Mouse (Mus musculus): ENCODE results near the gene Pdzrn3. TPM values are rescaled to one million over a fixed set of nuclear protein-coding genes. Genes with fewer than 3 reads are reported as not detected.

Gene Pdzrn3
- total and polyA plus RNA-seq, 3 experiments = not detected

- Histone ChIP-seq H3K9ac (ENCODE audit: insufficient read depth, low read depth) (no peak overlapping the region), H3K79me2 (replicated peaks; ENCODE audit: control insufficient read depth, extremely low read depth, insufficient read depth, poor library complexity, severe bottlenecking) (no peaks in the 10 kb centered on the region), H3K27ac (ENCODE audit: insufficient read depth, low read depth) (no peak overlapping the region), H3K4me3 (replicated peaks in 1 of 3; ENCODE audit: low read depth in 2 of 3, low read length in 2 of 3, poor library complexity in 1 of 3) (no peak overlapping the region), H3K4me1 (ENCODE audit: control insufficient read depth in 1 of 2, insufficient read depth in 2 of 2) (no peaks in the 10 kb centered on the region), H3K36me3 (replicated peaks in 1 of 2; ENCODE audit: control insufficient read depth in 1 of 2, insufficient read depth in 1 of 2, low read length in 1 of 2) (no peaks in the 10 kb centered on the region), H3K9me3 (replicated peaks; ENCODE audit: low read length) (peaks cover 31% of the 10 kb centered on the region), H3K27me3 (replicated peaks) (peaks cover under 1% of the 10 kb centered on the region), H3K4me2 (ENCODE audit: insufficient read depth, low read depth, poor library complexity, severe bottlenecking) (no peak overlapping the region)
- dilution Hi-C loops (cut with MboI; ENCODE audit: extremely low pct_ligation_motif_present, extremely low pct_unique_long_range_greater_than_20kb, low sequenced_read_pairs) = no loop called here
- DNase-seq (ENCODE audit: extremely low read depth) = no peak
- TF ChIP-seq SMC3 (IDR thresholded peaks at IDR 0.05; ENCODE audit: low read depth, low read length) (no peak), UBTF (IDR thresholded peaks at IDR 0.05; ENCODE audit: low read depth, low read length) (no peak), ELF1 (IDR thresholded peaks at IDR 0.05; ENCODE audit: low read depth, low read length) (no peak), MEF2A (IDR thresholded peaks at IDR 0.05; ENCODE audit: borderline replicate concordance, low read depth, low read length) (no peak), PAX5 (IDR thresholded peaks at IDR 0.05; ENCODE audit: low read length) (no peak), POLR2AphosphoS2 (IDR thresholded peaks at IDR 0.05; ENCODE audit: low read depth, low read length) (no peak), MXI1 (IDR thresholded peaks at IDR 0.05; ENCODE audit: low read depth, low read length) (no peak), MAZ (IDR thresholded peaks at IDR 0.05; ENCODE audit: low read depth, low read length) (no peak), E2F4 (IDR thresholded peaks at IDR 0.05; ENCODE audit: insufficient replicate concordance, low read depth, low read length) (no peak), USF2 (conservative IDR thresholded peaks at IDR 0.05; ENCODE audit: low read depth, low read length) (no peak), MAX (IDR thresholded peaks at IDR 0.05; ENCODE audit: low read length) (no peak), USF1 (IDR thresholded peaks at IDR 0.05; ENCODE audit: low read depth, low read length) (no peak), GABPA (IDR thresholded peaks at IDR 0.05; ENCODE audit: insufficient replicate concordance, low read depth, low read length) (no peak), CHD1 (IDR thresholded peaks at IDR 0.05; ENCODE audit: low read depth, low read length) (no peak), NELFE (IDR thresholded peaks at IDR 0.05; ENCODE audit: low read depth, low read length) (no peak), NRF1 (IDR thresholded peaks at IDR 0.05; ENCODE audit: low read depth, low read length) (no peak), ZKSCAN1 (IDR thresholded peaks at IDR 0.05; ENCODE audit: borderline replicate concordance, low read depth, low read length) (no peak)
- in situ Hi-C loops (cut with MboI; ENCODE audit: low pct_ligation_motif_present, low pct_unique_long_range_greater_than_20kb, low sequenced_read_pairs) = no loop called here
Measured at GRCm38 (mm10) chr6:101153511-101153921, 224.2 kb downstream of the Pdzrn3 start.

GRCm38 (mm10) chr6:101135368-101135767 is 242.3 kb downstream of the Pdzrn3 start:
- dilution Hi-C loops (cut with MboI; ENCODE audit: extremely low pct_ligation_motif_present, extremely low pct_unique_long_range_greater_than_20kb, low sequenced_read_pairs) = no loop called here
- Histone ChIP-seq H3K4me2 (ENCODE audit: insufficient read depth, low read depth, poor library complexity, severe bottlenecking) (no peak overlapping the region), H3K36me3 (replicated peaks in 1 of 2; ENCODE audit: control insufficient read depth in 1 of 2, insufficient read depth in 1 of 2, low read length in 1 of 2) (no peaks in the 10 kb centered on the region), H3K27ac (ENCODE audit: insufficient read depth, low read depth) (no peak overlapping the region), H3K4me3 (replicated peaks in 1 of 3; ENCODE audit: low read depth in 2 of 3, low read length in 2 of 3, poor library complexity in 1 of 3) (no peak overlapping the region), H3K9me3 (replicated peaks; ENCODE audit: low read length) (peaks cover 10% of the 10 kb centered on the region), H3K4me1 (ENCODE audit: control insufficient read depth in 1 of 2, insufficient read depth in 2 of 2) (no peaks in the 10 kb centered on the region), H3K9ac (ENCODE audit: insufficient read depth, low read depth) (no peak overlapping the region), H3K27me3 (replicated peaks) (peaks cover 3% of the 10 kb centered on the region), H3K79me2 (replicated peaks; ENCODE audit: control insufficient read depth, extremely low read depth, insufficient read depth, poor library complexity, severe bottlenecking) (no peaks in the 10 kb centered on the region)
- no peak for DNase-seq (ENCODE audit: extremely low read depth)
- TF ChIP-seq MYC (IDR thresholded peaks at IDR 0.05; ENCODE audit: low read depth, low read length) (no peak), PAX5 (IDR thresholded peaks at IDR 0.05; ENCODE audit: low read length) (no peak), CHD1 (IDR thresholded peaks at IDR 0.05; ENCODE audit: low read depth, low read length) (no peak), USF1 (IDR thresholded peaks at IDR 0.05; ENCODE audit: low read depth, low read length) (no peak), BHLHE40 (IDR thresholded peaks at IDR 0.05; ENCODE audit: low read depth, low read length) (no peak), MAX (IDR thresholded peaks at IDR 0.05; ENCODE audit: low read length) (no peak), KAT2A (IDR thresholded peaks at IDR 0.05; ENCODE audit: insufficient replicate concordance, low read length) (no peak), RAD21 (IDR thresholded peaks at IDR 0.05; ENCODE audit: low read depth, low read length) (no peak)
- in situ Hi-C loops (cut with MboI; ENCODE audit: low pct_ligation_motif_present, low pct_unique_long_range_greater_than_20kb, low sequenced_read_pairs) = no loop called here
